Mouse (Mus musculus) thymus, adult 18-20 months (tissue): ENCODE measurements around the gene Ptges.

Experiments used
- DNase-seq, 2 experiments: peaks; one replicate each; pipeline ENCODE4 v3.0.0; 2022; ENCODE audit warnings: mixed read lengths in 2 of 2

The Ptges gene

DNA sequence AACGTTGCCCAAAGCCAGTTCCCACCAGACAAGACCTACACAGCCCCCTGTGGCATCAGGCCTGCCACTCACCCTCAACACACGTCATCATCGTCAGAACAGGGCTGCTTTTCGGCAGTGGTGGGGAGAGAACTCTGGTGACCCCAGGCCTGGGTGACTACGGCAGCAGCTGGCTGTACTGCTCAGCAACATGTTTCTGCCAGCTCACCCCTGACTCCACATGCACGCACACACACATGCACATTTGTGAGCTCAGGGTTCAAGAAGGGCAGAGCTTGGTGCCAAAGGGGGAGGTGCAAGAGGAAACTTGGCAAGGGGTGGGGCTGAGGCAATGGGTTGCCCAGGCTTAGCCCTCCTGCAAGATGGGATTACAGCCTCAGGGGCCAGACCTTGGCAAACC is 32.4 kb downstream of the Ptges start:
- no peak for DNase-seq

DNA sequence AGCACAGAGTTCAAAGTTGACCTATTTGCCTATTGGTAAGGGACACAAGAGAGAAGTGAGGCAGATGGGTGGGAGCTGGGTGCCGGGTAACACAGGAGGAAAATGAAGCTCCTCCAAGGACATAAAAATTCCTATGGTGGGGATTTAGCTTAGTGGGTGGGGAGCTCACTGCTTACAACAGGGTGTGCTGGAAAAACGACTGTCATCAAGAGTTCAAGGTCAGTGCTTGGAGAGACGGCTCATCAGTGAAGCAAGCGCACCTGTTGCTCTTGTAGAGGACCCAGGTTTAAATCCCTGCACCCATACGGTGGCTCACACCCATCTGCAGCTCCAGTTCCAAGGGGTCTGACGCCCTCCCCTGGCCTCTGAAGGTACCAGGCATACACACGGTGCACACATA is 35.7 kb downstream of the Ptges start:
- DNase-seq: no peak

DNA sequence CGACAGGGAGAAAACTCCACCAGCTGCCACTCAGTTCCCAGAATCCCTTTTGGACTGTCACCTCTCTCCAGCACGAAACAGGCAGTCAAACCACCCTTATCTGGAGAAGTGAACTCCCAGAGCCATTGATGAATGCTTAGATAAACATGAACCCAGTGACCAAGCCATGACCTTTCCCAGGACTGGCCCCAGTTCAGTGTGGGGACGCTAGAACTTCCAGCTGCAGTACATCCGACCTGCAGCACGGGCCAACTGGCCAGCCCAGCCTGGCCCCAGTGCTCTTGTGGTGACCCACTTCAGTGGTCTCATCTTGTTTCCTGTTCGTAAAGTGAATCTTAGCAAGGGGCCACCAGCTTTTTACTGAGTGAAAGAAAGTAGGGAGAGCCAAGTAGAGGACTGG is 36.3 kb downstream of the Ptges start:
- no peak for DNase-seq

DNA sequence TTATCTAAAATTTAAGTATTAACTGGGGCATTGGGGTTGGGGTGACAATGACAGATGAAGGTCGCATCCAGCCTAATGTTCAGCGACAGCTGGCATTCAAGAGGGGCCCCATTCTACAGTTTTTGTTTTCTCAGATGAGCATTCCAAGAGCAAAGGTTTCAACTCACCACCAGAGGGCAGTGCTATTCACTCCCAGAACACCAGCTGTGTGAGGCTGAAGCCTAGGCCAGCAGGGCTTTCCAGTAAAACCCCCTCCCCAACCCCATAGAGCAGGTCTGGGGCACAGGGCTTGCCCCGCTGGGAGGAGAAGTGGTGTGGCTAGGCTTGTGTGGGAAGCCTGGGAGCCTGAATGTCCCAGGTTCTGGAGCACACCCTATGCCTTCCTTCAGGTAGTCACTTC is 38.7 kb downstream of the Ptges start:
- no peak for DNase-seq

DNA sequence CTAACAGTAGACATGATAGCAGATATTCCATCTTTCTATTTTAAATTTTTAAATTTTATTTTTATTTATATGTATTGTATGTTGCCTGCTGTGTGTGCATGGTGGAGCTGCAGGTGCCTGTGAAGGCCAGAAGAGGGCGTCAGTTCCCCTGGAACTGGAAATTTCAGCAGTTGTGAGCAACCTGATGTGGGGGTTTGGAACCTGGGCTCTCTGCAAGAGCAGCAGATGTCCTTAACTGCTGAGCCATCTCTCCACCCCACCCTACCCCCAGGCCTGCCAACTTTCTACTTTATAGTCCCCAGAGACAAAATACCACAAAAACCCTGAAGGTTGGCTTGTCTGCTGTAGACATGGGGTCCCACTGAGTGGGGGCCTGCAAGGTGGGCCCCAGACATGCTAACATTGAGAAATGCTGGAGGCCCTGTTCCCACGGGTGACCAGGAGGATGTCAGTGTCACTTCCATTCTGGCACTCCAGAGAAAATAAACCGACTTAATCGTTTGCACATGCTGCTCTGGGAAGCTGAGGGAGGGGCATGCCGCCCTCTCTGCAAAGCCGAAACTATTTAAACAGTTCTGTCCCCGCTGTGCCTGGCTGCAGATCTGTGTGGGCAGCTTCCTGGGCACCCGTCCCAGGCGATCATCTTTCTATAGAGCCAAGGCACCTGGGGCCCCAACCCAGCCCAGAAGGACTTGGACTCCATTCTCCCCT is 44.1 kb downstream of the Ptges start:
- no peak for DNase-seq

DNA sequence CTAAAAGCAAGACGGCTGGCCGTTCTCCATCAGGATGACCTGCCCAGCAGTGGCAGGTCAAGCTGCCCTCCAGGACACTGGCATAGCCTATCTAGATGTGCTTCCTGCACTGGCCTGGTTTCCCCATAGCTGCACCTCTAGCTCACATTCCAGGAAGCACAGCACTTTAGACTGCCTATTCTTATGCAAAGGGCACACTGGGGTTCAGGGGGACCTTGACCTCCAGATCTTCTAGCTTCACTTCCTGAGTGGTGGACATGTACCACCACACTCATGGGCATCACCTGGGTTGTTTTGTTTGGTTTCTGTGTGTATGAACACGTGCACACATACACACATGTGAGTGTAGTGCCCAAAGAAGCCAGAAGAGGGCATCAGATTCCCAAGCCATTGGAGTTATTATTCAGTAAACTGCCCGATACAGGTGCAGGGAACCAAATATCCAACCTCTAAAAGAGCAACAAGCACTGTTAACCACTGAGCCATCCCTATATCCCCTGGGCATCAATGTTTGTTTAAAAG is 44.8 kb downstream of the Ptges start:
- DNase-seq: no peak

DNA sequence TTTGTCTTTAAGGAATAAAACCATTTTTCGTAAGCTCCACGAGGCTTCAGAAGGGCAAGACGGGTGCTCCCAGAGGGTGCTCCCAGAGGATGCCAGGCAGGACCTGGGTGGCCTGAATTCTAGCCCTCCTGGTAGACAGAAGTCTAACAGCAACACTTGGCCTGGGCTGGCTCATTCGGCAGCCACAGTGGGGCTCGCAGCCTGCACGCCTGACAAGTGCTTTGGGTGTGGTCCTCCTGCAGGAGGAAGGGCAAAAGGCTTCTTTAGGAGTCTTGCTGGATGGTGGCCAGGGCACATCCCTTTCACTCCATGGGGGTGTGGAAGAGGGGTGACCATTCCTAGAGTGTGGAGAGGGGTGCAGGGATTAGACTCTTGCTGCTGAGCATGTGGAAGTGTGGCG is 48.4 kb downstream of the Ptges start:
- DNase-seq: no peak

DNA sequence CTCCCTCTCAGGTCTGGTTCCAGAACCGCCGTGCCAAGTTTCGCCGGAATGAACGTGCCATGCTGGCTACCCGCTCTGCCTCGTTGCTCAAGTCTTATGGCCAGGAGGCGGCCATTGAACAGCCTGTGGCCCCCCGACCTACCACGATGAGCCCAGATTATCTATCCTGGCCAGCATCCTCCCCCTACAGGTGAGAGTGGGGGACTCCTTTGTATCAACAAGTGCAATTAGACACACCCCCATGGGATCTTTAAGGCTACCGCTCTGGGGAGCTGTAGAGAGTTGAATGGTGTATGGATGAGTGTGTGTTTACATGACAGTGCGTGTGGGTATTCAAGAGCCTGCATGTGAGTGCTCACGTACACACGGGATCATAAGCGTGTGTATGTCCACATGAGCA is 50.2 kb downstream of the Ptges start:
- DNase-seq: no peak

DNA sequence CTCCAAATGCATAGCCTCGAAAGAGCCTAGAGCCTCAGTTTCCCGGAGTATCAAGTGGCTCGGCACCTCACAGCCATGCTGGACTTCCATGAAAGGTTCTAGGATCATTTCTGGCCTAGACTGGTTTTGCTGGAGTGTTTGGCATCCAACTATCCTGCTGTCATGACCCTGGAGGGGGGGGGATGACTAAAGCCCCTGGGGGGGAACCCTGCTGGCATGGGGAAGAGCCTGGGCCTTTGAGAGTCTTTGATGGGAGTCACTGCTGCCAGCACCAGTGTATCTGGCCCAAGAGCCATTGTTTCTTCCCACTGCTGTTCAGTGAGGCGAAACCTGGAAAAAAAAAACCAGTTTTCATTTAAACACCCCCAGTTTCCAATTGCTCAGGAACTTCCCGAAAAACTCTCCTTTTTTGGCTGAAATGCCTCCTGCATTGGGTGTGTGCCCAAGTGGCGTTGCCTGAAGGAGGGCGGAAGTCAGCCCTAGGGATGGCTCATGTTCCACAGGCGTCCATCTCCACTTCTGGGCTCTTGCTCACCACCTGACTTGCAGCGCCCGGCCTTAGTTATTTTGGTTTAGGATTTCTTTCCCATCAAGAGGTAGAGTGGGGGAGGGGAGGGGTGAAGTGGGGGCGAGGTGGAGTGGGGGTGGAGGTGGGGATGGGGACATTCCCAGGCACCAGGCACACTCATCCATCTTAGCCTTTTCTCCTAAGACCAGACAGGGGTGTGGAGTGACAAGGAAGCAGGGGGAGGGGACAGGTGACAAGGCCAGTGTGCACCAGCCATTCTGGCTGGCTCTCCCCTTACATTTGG is 53.8 kb downstream of the Ptges start:
- DNase-seq: no peak

DNA sequence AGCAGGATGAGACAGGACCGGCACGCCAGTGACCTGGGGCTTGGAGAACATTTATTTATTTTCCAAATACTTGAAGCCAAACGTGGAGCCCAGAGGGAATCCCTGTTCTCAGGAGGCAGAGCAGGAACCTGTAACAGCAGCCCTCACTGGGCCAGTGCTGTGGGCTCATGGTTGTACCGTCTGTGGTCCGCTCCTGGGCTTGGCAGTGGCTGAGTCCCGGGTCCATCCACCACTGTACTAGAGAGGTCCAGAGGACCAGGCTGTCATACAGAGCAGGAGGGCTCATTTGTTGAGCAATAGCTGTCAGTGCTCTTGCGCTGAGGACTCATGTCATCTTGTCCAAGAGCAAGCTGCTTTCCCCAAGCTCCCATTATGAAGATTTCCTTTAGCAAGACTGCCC is 54.6 kb downstream of the Ptges start:
- DNase-seq: no peak

DNA sequence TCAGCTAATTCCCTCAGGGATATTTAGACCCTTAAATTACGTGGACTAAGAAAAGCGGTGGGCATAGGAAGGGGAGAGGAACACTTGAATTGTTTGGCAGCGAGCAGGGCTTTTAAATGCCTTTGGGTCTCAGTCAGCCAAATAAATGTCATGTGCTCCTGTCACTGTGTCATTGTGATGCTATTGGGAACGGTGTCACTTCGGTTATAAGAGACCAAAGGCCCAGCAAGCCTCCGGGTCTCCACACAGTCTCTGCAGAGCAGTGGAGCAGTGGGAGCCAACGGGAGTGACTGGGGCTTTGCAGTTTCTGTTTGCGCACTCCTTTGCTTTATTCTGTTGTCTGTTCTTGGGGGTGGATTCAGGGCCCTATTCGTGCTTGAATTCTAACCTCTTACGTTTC is 55.2 kb downstream of the Ptges start:
- no peak for DNase-seq

DNA sequence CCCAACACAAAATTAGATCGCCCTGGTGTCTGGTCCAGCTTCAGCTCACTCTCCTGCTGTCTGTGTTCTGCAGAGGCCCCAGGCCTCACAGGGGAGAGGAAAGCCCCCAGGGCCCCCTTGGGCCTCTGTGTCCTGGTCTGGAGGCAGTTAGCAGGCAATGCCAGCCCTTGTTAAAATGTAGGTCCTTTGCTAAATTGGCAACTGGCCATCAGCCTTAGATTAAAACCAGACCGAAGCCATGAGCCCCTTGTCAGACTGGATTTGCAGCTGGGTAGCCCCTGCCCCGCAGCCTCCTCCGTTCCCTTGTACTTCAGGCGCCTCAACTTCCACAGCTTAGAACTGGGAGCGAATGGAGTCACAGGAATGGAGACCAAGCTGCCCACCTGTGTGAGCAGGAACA is 57.0 kb downstream of the Ptges start:
- DNase-seq: no peak

DNA sequence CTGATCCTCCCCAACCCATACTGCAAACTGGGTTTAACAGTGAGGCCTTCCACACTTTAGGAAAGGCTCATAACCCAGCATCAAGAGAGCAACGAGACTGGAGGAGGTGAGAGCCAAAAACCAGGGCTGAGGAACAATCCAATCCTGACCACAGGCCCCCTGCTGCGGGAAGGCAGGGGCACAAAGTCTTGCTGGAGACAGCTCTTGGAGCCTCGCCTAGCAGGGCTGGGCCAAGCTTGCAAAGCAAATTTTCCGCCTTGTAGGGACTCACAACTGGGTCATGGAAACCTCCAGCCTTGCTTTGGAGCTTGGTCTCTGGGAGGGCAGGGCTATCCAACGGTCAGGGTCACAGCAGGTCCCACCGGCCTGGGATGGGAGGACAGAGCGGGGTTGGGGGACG is 58.8 kb downstream of the Ptges start:
- no peak for DNase-seq

DNA sequence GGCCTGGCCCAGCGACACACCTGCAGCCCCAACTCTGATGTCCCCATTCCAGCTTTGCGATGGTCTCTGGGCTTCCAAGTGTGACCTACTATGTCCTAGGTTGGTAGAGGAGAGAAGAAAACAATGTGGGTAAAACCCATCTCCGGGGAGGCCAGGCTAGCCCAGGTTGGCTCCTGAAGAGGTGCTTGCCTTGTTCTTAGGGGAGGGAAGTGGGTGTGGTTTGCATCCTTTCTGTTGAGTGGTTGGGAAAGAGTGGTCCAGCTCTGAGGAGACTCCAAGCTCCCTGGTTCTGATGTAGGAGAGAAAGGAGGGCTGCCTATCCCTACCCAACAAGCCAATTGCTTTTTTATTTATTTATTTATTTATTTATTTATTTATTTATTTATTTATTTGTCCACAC is 64.2 kb downstream of the Ptges start:
- no peak for DNase-seq

DNA sequence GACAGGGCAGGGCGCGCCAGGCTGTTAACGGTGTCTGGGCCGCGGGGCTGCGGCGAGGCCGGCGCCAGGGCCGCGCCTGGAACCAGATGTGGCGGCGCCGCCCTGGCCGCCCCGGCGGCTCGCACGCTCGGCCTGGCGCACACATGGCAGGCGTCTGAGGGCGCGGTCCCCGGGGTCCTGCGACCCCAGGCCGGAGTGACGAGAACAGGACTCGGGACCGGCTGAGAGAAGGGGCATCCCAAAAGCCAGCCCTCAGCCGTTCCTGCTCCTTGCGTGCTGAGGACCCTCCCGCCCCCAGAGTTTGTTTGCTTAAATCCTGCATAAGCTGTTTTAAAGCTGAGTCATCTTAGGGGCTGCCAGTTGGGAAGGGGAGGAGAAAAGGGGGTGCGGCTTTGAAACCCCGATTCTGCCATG is 64.7 kb downstream of the Ptges start:
- DNase-seq: no peak

DNA sequence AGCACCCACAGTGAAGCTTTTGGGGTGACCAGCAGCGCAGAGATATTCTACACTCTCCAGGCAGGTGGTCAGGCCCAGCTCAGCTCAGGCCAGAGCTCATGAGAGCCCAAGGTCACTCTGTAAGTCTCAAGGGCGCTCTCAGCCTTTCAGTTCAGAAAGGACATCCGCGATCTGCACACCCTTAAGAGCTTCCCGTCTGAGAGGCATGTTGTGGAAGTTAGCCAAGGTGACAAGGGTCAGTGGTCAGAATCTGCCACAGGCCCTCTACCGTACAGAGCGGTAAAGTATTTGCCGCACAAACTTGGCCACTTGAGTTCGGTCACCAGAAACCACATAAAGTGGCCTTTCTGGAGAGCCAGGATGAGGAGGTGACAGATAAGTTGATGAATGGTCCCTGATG is 66.1 kb downstream of the Ptges start:
- DNase-seq: no peak

DNA sequence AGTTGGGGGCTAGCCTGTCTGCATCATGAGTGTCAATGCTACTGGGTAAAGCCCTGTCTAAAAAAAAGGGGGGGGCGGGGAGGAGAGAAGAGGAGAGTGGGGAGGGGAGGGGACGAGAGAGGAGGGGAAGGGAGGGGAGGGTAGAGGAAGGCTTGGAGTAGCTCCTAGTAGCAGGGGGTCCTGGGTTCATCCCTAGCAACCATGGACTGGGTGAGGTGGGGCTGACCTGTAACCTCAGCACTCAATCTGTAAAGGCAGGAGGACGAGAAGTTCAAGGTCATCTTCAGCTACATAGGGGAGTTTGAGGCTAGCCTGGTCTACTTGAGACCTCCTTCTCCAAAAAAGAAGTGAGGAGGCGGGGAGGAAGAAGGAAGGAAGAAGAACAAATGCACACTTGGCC is 67.6 kb downstream of the Ptges start:
- no peak for DNase-seq

DNA sequence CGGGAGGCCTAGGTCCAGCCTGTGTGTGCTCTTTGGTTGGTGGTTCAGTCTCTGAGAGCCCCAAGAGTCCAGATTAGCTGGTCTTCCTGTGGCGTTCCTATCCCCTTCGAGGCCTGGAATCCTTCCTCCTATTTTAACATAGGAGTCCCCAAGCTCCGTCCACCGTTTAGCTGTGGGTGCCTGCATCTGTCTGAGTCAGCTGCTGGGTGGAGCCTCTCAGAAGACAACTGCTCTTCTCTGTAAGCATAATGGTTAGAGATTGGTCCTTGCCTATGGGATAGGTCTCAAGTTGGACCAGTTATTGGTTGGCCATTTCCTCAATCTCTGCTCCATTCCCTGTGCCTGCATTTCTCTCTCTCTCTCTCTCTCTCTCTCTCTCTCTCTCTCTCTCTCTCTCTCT is 69.9 kb downstream of the Ptges start:
- DNase-seq: no peak

DNA sequence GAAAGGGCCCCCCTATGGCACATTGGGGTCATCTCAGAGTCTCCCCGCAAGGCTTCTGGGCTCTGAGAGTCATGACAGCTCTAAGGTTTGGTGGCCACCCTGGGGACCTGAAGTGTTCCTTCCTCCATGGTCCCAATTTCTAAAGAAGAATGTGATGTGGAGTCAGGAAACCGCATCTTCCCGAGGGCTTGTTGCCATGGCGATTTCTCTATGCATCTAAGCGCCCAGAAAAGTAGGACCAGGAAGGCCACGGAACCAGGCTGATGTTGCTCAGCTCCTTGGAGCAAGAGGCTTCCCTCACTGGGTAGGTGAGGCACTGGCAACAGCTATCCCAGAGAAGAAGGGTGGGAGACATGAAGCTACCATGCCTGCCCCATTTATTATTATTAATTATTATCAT is 72.6 kb downstream of the Ptges start:
- no peak for DNase-seq

DNA sequence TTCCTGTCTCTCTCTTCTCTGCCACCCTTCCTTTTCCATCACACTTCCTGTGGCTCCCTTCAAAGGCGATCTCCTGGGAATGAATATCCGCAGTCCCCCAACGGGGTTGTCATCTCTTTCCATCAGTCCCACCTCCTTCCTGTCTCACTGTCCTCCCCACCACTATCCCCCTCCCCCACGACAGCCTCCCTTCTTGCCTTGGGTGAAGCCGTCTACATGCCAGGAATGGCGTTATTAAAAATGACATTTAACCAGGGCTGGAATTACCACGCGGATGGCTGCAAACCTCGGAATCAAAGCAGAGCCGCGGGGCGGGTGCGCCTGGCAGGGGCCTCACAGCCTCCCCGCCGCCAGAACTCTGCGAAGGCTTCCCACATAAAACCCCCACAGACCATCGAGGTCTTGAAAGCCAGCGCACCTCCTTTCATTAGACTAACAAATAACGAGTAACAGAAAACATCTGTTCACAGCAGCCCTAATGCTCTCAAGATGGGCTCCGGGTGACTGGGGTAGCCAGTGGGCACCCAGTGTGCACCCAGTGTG is 76.8 kb downstream of the Ptges start:
- DNase-seq: no peak

DNA sequence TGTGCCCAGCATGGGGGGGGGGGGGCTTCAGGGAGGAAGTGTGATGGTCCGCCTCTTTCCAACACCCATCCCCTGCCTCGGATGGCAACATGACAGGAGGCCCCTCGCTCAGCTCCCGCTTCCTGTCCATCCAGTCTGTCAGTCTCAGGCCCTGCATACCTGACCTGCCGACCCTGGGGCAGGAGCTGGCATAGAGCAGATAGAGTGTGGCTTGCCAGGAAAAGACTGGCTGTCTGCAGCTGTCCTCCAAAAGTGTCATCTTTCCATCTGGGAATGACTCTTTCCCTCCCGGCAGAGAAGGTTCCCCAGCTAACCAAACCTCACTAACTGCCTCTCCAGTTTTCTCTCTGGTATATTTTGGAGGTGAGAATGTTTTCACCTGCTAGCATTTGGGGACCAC is 79.1 kb downstream of the Ptges start:
- DNase-seq: no peak

DNA sequence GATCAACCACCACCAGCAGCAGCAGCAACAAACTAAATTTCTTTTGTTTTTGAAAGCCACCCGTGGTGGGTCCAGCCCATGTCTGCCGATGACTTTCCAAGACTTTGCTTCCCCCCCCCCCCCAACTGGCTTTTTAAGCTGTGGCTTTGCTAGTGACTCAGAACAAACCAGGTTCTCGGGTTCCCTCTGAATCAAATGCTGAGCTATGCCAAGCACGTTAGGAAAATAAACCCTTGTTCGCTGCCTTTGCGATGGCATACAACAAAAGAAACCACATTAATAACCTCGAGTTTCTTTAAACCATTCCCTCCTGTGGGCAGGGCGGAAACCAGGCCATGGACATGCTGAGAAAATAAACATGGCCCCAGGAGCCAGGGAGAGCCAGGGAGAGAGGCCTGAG is 81.5 kb downstream of the Ptges start:
- no peak for DNase-seq

DNA sequence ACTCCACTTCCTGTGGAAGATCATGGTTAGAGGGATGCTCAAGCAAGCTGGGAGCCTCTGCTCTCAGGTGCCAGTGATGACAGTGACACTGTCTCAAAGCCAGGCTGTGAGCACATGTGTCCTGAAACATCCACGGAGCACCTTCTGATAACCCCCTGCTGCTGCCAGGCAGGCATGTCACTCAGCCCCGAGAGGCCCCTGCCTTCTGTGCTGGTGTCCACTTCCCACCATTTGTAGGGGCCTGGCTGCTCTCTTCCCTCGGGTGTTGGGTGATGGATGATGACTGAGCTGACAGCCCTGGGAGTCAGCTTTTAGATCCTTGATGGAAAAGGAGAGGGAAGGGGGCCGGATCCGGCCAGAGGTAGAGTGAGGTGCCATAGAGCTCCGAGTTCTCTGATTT is 82.9 kb downstream of the Ptges start:
- no peak for DNase-seq

DNA sequence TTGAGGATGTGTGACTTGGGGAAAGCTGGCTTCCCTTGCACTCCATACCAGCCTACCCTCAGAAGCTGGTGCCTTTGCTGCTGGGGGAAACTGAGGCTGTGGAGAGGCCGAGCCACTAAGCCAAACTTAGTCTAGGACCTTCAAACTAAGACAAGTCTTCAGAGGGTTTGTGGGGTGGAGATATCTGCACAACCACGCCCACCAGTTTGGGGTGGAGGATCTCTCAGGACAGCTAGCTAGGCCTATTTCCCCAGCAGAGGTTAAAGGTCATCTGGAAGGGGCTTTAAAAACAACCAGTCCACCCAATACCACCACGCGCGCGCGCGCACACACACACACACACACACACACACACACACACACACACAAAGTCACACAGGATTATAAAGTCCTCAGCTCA is 83.4 kb downstream of the Ptges start:
- DNase-seq: no peak
